Mouse (Mus musculus) lung, postnatal 0 days (tissue): ENCODE results near the gene Celsr1.

Experiments
- CTCF ChIP-seq: IDR thresholded peaks from 2 replicates; pipeline ENCODE4 v1.5.1; 2016; ENCODE audit warnings: antibody characterized with exemption, mild to moderate bottlenecking
- EP300 ChIP-seq: IDR thresholded peaks from 2 replicates; pipeline ENCODE4 v1.6.1; 2016; ENCODE audit warnings: antibody characterized with exemption, mild to moderate bottlenecking, control low read depth

GRCm38 (mm10) chr15:86082551-86082961 is 49.0 kb upstream of the Celsr1 start:
- no peak for TF ChIP-seq CTCF
- TF ChIP-seq EP300: no peak
